Mouse (Mus musculus) frontal cortex, adult 2 months (tissue): Measurements from ENCODE around the gene Spryd7. TPM values are rescaled to one million over a fixed set of nuclear protein-coding genes. Genes with fewer than 3 reads are reported as not detected.
"Not testable (repeated sequence)": the region's sequence is repeated elsewhere in the genome, so short reads cannot be mapped to it uniquely, and the experiment has no call there.

Experiments
- DNase-seq, 2 experiments: peaks; one replicate each; pipeline ENCODE4 v3.0.0; 2022; ENCODE audit warnings: low spot score in 1 of 2; ENCODE audit errors: extremely low spot score in 1 of 2
- polyA plus RNA-seq: library from polyadenylated mRNA; depleted of rRNA; stranded (reverse); fragments of >200 nt; gene quantifications from 2 replicates; pipeline ENCODE4 v1.2.3, GENCODE M21; 2012; rRNA removed

Gene Spryd7
- 33.4 and 35.7 TPM in 2 replicates for polyA plus RNA-seq

DNA sequence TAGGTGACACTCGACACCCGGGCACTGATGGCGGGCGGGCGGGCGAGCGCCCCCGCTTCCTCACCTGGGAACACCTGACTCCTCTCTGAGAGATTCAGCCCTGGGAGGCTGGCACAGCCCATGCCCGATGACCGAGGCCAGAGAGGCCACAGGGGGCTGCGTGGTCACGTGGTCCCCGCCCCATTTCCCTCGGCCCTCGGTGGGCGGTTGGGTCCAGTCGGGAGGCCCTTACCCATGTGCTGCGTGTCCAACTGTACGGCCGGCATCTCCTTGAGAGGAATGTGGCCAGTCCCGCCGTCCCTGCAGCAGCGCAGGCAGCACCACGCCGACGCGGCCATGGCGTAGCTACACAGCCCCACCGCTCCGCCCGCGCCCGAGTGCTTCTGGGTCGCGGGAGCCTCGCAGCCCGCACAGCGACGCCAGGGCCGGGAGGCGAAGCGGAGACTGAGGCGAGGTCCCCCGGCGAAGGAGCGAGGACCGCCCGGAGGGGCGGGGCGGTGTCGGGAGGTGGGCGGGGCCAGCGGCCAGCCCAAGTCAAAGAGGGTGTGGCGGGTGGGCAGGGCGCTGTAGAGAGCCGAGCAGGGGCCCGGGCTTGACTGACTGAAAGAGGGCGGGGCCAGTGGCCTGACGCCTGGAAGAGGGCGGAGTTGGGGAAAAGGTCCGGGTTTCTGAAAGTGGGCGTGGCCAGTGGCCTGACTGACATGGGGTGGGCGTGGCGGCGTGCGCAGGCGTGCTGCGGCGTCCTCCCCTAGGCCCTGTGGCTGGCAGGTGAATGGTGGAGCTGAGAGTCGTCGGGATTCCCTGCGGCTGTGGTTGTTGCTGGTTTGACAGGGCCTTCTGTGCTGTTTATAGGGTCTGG lies at the start of gene Spryd7:
Gene Spryd7, minus strand, starts transcription at position 598 of the 859 bp plus-strand sequence.
- DNase-seq: peak; percentile 95 to 97

- not testable (repeated sequence) for DNase-seq
Observed at GRCm38 (mm10) chr14:61606088-61606487, 49.4 kb upstream of the Spryd7 start.

- DNase-seq: peak in 1 of 2 experiments; percentile 24
Observed at GRCm38 (mm10) chr14:61604081-61604480, 47.4 kb upstream of the Spryd7 start.

DNA sequence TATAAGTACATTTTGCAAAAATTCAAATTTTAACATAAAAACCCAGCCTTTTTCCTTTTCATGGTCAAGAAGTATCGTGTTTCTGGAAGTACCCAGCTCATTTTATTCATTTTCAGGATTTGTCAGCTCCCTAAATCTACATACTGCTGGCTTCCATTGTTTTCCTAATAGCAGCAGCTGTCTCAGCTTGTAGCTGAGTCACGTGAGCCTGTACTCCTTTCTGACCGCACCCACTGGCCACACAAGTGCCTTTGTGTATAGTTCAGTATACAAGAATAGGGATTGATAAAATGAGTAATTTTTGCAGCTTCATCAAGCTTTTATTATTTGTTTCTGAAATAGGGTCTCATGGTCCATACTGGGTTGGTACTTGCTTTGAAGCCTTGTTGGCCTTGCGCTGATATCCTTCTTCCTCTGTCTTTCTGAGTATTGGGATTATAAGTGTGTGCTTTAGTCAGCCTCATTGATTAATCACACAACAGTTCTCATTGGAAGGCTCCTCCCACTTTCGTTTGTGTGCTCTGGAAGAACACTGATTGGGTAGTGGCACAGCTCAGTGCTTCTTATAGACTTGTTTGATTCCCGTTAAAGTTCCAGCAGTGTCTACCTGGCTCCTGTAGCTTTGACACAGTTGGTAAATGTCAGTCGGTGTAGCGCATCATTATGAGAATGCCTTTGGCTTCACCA lies 46.5 kb upstream of the Spryd7 start:
- no peak for DNase-seq

GRCm38 (mm10) chr14:61601348-61601747 lies 44.7 kb upstream of the Spryd7 start:
- no peak for DNase-seq

- DNase-seq: peak; percentile 84 to 92
Observed at GRCm38 (mm10) chr14:61599057-61599806, 42.5 kb upstream of the Spryd7 start.

GRCm38 (mm10) chr14:61597968-61598367 lies 41.3 kb upstream of the Spryd7 start, which contains the start of gene Trim13:
Trim13 (plus strand) TSS chr14:61598247.
- DNase-seq: no peak

DNA sequence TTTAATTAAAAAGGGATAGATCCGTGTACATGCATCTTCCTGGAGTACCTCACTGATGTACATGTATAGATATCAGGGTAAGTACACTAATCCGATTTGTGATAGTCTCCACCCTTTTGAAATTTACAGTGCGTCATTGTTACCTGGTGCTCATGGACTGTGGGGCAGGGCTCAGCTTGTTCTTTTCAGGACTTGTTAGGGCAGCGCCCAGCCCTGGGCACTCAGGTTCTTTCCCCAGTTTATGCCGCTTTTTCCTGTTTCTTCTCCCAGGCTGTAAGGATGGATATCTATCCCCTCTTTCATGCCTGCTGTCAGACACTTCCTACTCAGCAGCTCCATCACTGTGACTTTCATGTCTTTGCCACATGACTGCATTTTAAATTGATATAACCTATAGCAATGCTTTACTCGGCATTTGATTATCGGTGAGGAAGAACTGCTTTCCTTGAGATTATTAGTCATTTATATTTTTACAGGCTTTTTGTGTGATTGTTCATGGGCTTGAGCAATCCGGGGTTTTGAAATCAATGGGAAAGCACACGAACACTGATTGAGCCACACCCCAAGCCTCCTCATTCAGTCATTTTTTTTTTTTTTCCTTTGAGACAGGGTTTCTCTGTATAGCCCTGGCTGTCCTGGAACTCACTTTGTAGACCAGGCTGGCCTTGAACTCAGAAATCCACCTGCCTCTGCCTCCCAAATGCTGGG lies 40.2 kb upstream of the Spryd7 start:
- DNase-seq: no peak

GRCm38 (mm10) chr14:61589288-61590065 lies 32.8 kb upstream of the Spryd7 start:
- no peak for DNase-seq

DNA sequence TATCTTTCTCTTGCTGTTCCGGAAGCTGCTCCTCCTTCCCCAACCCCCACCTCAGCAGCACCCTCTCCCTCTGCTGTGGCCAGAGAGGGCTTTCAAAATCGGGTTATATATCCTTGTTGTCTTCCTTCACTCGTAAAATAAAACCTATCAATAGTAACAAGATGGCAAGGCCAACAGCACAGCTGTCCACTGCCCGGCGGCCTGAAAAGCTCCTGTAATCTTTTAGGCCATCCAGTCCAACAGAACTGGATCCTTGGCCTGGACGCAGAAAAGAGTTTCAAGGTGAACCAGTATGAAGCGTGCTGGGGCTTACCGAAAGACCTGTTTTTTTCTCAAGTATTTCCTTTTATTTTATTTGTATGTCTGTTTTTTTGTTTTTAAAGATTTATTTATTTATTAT lies 19.3 kb upstream of the Spryd7 start:
- no peak for DNase-seq

GRCm38 (mm10) chr14:61575066-61575465 lies 18.4 kb upstream of the Spryd7 start:
- DNase-seq: no peak

- no peak for DNase-seq
Observed at GRCm38 (mm10) chr14:61572131-61572530, 15.4 kb upstream of the Spryd7 start.

DNA sequence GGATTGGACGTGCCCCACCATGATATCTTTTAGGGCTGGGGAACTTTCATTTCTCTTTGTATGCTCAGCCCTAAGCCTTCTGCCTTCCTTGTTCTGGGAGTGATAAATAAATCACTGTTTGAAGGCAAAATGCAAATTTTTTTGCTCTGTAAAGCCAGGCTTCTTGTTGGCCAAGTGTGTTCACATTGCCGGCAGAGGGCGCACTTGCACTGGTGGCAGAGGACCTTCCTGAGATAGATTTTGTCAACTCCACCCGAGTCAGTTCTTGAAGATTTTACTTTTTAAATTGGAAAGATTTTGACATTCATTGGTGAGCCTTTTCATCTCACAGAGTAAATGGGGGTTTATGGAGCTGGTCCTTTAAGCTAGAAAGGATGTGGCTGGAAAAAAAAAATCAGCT lies 14.7 kb upstream of the Spryd7 start:
- DNase-seq: peak; percentile 49 to 94

- DNase-seq: no peak
Observed at GRCm38 (mm10) chr14:61569344-61569743, 12.7 kb upstream of the Spryd7 start.

DNA sequence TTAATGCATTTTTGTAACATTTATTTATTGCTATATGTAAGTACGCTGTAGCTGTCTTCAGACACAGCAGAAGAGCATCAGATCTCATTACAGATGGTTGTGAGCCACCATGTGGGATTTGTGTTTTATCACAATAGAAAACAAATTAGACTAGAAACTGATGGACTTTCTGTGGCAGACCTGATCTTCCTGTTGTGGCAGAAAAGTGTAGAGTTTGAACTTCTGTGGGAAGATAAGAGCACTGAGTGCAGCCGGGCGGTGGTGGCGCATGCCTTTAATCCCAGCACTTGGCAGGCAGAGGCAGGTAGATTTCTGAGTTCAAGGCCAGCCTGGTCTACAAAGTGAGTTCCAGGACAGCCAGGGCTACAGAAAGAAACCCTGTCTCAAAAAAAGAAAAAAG lies 9.5 kb upstream of the Spryd7 start:
- DNase-seq: not testable (repeated sequence)

DNA sequence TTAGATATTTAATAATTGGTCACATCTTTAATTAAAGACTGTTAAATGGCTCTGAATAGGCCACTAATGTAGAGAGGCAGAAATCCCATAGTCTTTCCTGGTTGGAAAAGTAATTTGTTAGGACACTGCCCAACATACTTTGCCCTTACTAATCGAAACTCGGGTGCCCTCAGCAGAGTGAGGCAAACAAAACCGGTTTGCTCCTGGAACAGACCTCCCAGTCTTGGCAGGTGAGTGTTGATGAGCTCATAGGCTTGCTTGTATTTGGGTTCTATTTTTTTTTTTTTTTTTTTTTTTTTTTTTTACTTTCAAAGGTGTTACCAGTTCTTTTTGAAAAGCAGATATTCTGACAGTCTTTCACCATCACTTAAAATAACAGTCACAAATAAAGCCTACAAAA lies 3.2 kb upstream of the Spryd7 start:
- no peak for DNase-seq

- no peak for DNase-seq
Observed at GRCm38 (mm10) chr14:61558901-61559300, 2.2 kb upstream of the Spryd7 start.

GRCm38 (mm10) chr14:61555931-61556288 lies 776 bp downstream of the Spryd7 start:
- peak in 1 of 2 experiments; percentile 25 for DNase-seq

DNA sequence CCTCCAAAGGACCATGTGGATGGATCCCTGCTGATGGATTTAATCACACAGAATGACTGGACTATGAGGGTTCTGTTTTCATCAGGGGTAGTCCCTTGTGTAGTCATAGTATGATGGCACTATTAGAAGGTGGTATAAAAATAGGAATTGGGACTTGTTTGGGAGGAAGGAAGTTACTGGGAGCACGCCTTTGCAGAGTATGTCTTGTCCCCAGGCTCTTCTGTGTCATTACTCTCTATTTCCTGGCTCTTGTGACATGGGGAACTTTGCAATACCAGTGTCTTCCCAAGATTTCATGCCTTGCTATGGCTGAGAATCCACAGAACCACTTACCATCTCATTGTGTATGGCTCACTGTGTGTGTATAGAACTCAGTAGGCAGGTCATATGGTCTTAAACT lies 8.1 kb downstream of the Spryd7 start:
- DNase-seq: no peak

- DNase-seq: not testable (repeated sequence)
Observed at GRCm38 (mm10) chr14:61537772-61538171, 18.9 kb downstream of the Spryd7 start.
